Mouse (Mus musculus) heart, adult 18-20 months (tissue): ENCODE data around the gene Myom3. TPM values are rescaled to one million over a fixed set of nuclear protein-coding genes. Genes with fewer than 3 reads are reported as not detected.
"Not testable (repeated sequence)": the region's sequence is repeated elsewhere in the genome, so short reads cannot be mapped to it uniquely, and the experiment has no call there.

Source experiments
- DNase-seq, 2 experiments: peaks; one replicate each; pipeline ENCODE4 v3.0.0; 2021 to 2022; ENCODE audit warnings: mixed read lengths in 1 of 2
- long read RNA-seq, 2 experiments: library from polyadenylated mRNA; stranded (forward); transcript quantifications; one replicate each; pipeline ENCODE4 v2.0.0; 2021
- total RNA-seq, 2 experiments: library from RNA; stranded (reverse); gene quantifications; 2 replicates each; pipeline ENCODE4 v1.2.3; 2021

The Myom3 gene
- 1 to 10 TPM in 1 of 2 experiments, under 1 TPM in 1; 0.62 to 1.1 TPM for total RNA-seq
- long read RNA-seq, experiment 1, partial matches to known transcripts = 1 of 2 reads
- long read RNA-seq, experiment 1, other reads (novel, unspliced or antisense) = 0 of 2 reads
- long read RNA-seq, experiment 2, partial matches to known transcripts = 1 of 1 reads
- long read RNA-seq, experiment 2, other reads (novel, unspliced or antisense) = 0 of 1 reads

- DNase-seq = no peak
These were observed at the start of gene Myom3 for GRCm38 (mm10) chr4:135759356-135759976. Myom3 (plus strand) TSS chr4:135759715.

- DNase-seq = no peak
These were observed 49.1 kb upstream of the Myom3 start for GRCm38 (mm10) chr4:135710392-135710791.

GRCm38 (mm10) chr4:135714776-135715175 is 44.7 kb upstream of the Myom3 start:
- DNase-seq = peak; percentile 34 to 35

GRCm38 (mm10) chr4:135716438-135716837 is 43.1 kb upstream of the Myom3 start:
- DNase-seq = not testable (repeated sequence)

- no peak for DNase-seq
These were observed 36.8 kb upstream of the Myom3 start for GRCm38 (mm10) chr4:135722540-135723290.

GRCm38 (mm10) chr4:135726416-135726815 is 33.1 kb upstream of the Myom3 start:
- DNase-seq = peak; percentile 53 to 57

- DNase-seq = no peak
These were observed 31.7 kb upstream of the Myom3 start, which contains the start of gene Il22ra1 for GRCm38 (mm10) chr4:135727817-135728216. Il22ra1 (plus strand) TSS chr4:135728172.

- DNase-seq = no peak
These were observed 29.3 kb upstream of the Myom3 start for GRCm38 (mm10) chr4:135730204-135730603.

GRCm38 (mm10) chr4:135730951-135731350 is 28.6 kb upstream of the Myom3 start:
- DNase-seq = no peak

GRCm38 (mm10) chr4:135733901-135734300 is 25.6 kb upstream of the Myom3 start:
- DNase-seq = no peak

- DNase-seq = no peak
These were observed 22.6 kb upstream of the Myom3 start for GRCm38 (mm10) chr4:135736903-135737302.

GRCm38 (mm10) chr4:135738237-135738636 is 21.3 kb upstream of the Myom3 start:
- no peak for DNase-seq

- no peak for DNase-seq
These were observed 20.4 kb upstream of the Myom3 start for GRCm38 (mm10) chr4:135739148-135739547.

- DNase-seq = no peak
These were observed 19.8 kb upstream of the Myom3 start for GRCm38 (mm10) chr4:135739672-135740071.

- DNase-seq = no peak
These were observed 16.0 kb upstream of the Myom3 start for GRCm38 (mm10) chr4:135743520-135743919.

GRCm38 (mm10) chr4:135744726-135745448 is 14.6 kb upstream of the Myom3 start:
- no peak for DNase-seq

- DNase-seq = peak; percentile 76 to 77
These were observed 13.9 kb upstream of the Myom3 start for GRCm38 (mm10) chr4:135745613-135746012.

- no peak for DNase-seq
These were observed 8.6 kb upstream of the Myom3 start for GRCm38 (mm10) chr4:135750896-135751295.

GRCm38 (mm10) chr4:135752106-135752778 is 7.3 kb upstream of the Myom3 start:
- DNase-seq = no peak

- DNase-seq = no peak
These were observed 6.7 kb upstream of the Myom3 start for GRCm38 (mm10) chr4:135752779-135753164.

GRCm38 (mm10) chr4:135758331-135758730 is 1.2 kb upstream of the Myom3 start:
- no peak for DNase-seq

- DNase-seq = no peak
These were observed 690 bp upstream of the Myom3 start for GRCm38 (mm10) chr4:135758825-135759224.
